9 mouse cellular contexts compared by ENCODE assay signal in genomic region chr10:89874036-89874435, GRCm38 (mm10). TPM values are rescaled to one million over a fixed set of nuclear protein-coding genes. Genes with fewer than 3 reads are reported as not detected.
DNase-seq lines count a peak whose midpoint lies in the region; ATAC-seq and TF ChIP-seq lines count a peak whose summit lies in the region.
"Had no signal": no experiment of that assay in that cellular context is flagged by ENCODE, and none has a peak within 500 bp of the region (broad histone marks: within the 10 kb centered on the region; RNA-seq: fewer than 3 reads in every experiment).

No protein-coding gene starts in this region.

- peaks cover 19% of the 10 kb centered on the region for H3K27me3 ChIP-seq in lung, embryonic 14.5 days (ENCODE audit: insufficient read depth, low read length)
- peaks cover 7% of the 10 kb centered on the region; the same call in 1 of the 2 replicates for H3K27me3 ChIP-seq in forebrain, embryonic 12.5 days
- H3K27me3 ChIP-seq in limb, embryonic 11.5 days (ENCODE audit: control insufficient read depth, insufficient read depth, low read length), result no peaks in the 10 kb centered on the region
- H3K27me3 ChIP-seq in neural tube, embryonic 15.5 days (replicated peaks), result no peaks in the 10 kb centered on the region

- H3K4me3 ChIP-seq in lung, embryonic 14.5 days (ENCODE audit: low read depth, low read length), result peak overlapping the region; percentile 56
- peak overlapping the region; percentile 77 for H3K4me3 ChIP-seq in forebrain, embryonic 12.5 days (replicated peaks)
- peak overlapping the region; percentile 68 for H3K4me3 ChIP-seq in limb, embryonic 11.5 days (ENCODE audit: low read depth, low read length)
- peak overlapping the region; percentile 83 for H3K4me3 ChIP-seq in neural tube, embryonic 15.5 days (replicated peaks)

- DNase-seq in lung, embryonic 14.5 days, result peak; percentile 14
- DNase-seq in lung, postnatal 14 days, result no peak
- peak; percentile 29 for DNase-seq in limb, embryonic 11.5 days (ENCODE audit: low spot score)
- no peak for DNase-seq in gastrocnemius, adult 8-10 months (ENCODE audit: low spot score in 2 of 2)
- no peak for DNase-seq in ovary, postnatal 14 days (ENCODE audit: low spot score)
- no peak for DNase-seq in gastrocnemius, postnatal 4 days (ENCODE audit: low spot score in 2 of 2)

- no peak for ATAC-seq in lung, embryonic 14.5 days (ENCODE audit: insufficient read depth)
- no peak for ATAC-seq in forebrain, embryonic 12.5 days (ENCODE audit: low FRiP score)
- no peak for ATAC-seq in limb, embryonic 11.5 days (ENCODE audit: insufficient number of reproducible peaks, low FRiP score, low TSS enrichment, low read depth)
- ATAC-seq in neural tube, embryonic 15.5 days (ENCODE audit: low FRiP score), result no peak

- H3K9ac ChIP-seq in lung, embryonic 14.5 days, result 0 out of 2 replicates have a peak overlapping the region, but pooled peaks have one; percentile 41
- peak overlapping the region; percentile 78; the same call in 1 of the 2 replicates for H3K9ac ChIP-seq in forebrain, embryonic 12.5 days
- H3K9ac ChIP-seq in limb, embryonic 11.5 days (ENCODE audit: low read length), result no peak overlapping the region
- H3K9ac ChIP-seq in neural tube, embryonic 15.5 days (replicated peaks), result peak overlapping the region; percentile 84

- H3K27ac ChIP-seq in lung, embryonic 14.5 days (ENCODE audit: low read depth), result no peak overlapping the region
- H3K27ac ChIP-seq in forebrain, embryonic 12.5 days, result no peak overlapping the region
- no peak overlapping the region for H3K27ac ChIP-seq in limb, embryonic 11.5 days (replicated peaks; ENCODE audit: low read depth, low read length)
- peak overlapping the region; percentile 98; the same call in 1 of the 2 replicates for H3K27ac ChIP-seq in neural tube, embryonic 15.5 days (replicated peaks)
- H3K27ac ChIP-seq: macrophage had no signal

- WGBS in lung, embryonic 14.5 days, result 9% methylated on average over 8 of the region's 8 CpGs
- 5% methylated on average over 8 of the region's 8 CpGs for WGBS in forebrain, embryonic 12.5 days
- 6% methylated on average over 8 of the region's 8 CpGs for WGBS in limb, embryonic 11.5 days
- 4% methylated on average over 8 of the region's 8 CpGs for WGBS in neural tube, embryonic 15.5 days

- TF ChIP-seq CTCF in lung, embryonic 14.5 days (IDR thresholded peaks at IDR 0.05; ENCODE audit: low read depth), result no peak

- no peaks in the 10 kb centered on the region for H3K9me3 ChIP-seq in lung, embryonic 14.5 days (ENCODE audit: low read depth, low read length)
- H3K9me3 ChIP-seq in forebrain, embryonic 12.5 days, result no peaks in the 10 kb centered on the region
- H3K9me3 ChIP-seq in limb, embryonic 11.5 days (ENCODE audit: control insufficient read depth, low read length), result no peaks in the 10 kb centered on the region
- no peaks in the 10 kb centered on the region for H3K9me3 ChIP-seq in neural tube, embryonic 15.5 days (replicated peaks)

- no peaks in the 10 kb centered on the region for H3K36me3 ChIP-seq in lung, embryonic 14.5 days (ENCODE audit: insufficient read depth)
- no peaks in the 10 kb centered on the region for H3K36me3 ChIP-seq in forebrain, embryonic 12.5 days (replicated peaks)
- no peaks in the 10 kb centered on the region for H3K36me3 ChIP-seq in limb, embryonic 11.5 days (ENCODE audit: control insufficient read depth, insufficient read depth, low read length)
- no peaks in the 10 kb centered on the region for H3K36me3 ChIP-seq in neural tube, embryonic 15.5 days

- peak overlapping the region; percentile 92 for H3K4me2 ChIP-seq in lung, embryonic 14.5 days
- H3K4me2 ChIP-seq in forebrain, embryonic 12.5 days, result peak overlapping the region; percentile 88
- H3K4me2 ChIP-seq in limb, embryonic 11.5 days (ENCODE audit: low read depth, severe bottlenecking), result peak overlapping the region; percentile 96
- peak overlapping the region; percentile 73 for H3K4me2 ChIP-seq in neural tube, embryonic 15.5 days

- H3K4me1 ChIP-seq in lung, embryonic 14.5 days (ENCODE audit: insufficient read depth), result no peaks in the 10 kb centered on the region
- H3K4me1 ChIP-seq in forebrain, embryonic 12.5 days, result 0 out of 2 replicates have a peak, but pooled peaks cover 7% of the 10 kb centered on the region
- no peaks in the 10 kb centered on the region for H3K4me1 ChIP-seq in limb, embryonic 11.5 days (ENCODE audit: control insufficient read depth, insufficient read depth, low read length)
- H3K4me1 ChIP-seq in neural tube, embryonic 15.5 days, result peaks cover 23% of the 10 kb centered on the region

RNA-seq across cellular contexts. Expression of gene Anks1b, which starts 0.7 kb away (rescaled TPM):
- 0.26 and 1.2 TPM in 2 replicates for polyA plus RNA-seq in lung, embryonic 14.5 days (2014; fragmentation: Nextera tagmentation; extraction: Ambion mirVana)
- polyA plus RNA-seq in forebrain, embryonic 12.5 days (2016; fragmentation: Nextera tagmentation; extraction: Ambion mirVana), result 23.6 and 26.7 TPM in 2 replicates
- polyA plus RNA-seq in limb, embryonic 11.5 days (2014; fragmentation: Nextera tagmentation; extraction: Ambion mirVana), result 0.36 and 1.4 TPM in 2 replicates
- 59.0 and 76.0 TPM in 2 replicates for polyA plus RNA-seq in neural tube, embryonic 15.5 days (2015; fragmentation: Nextera tagmentation; extraction: Ambion mirVana)
- under 1 TPM; 0.18 to 0.46 (median 0.32) TPM for total RNA-seq in gastrocnemius, adult 8-10 months (2022)
- total RNA-seq in gastrocnemius, postnatal 4 days (2021), result 1 to 10 TPM in 1 of 2 experiments, under 1 TPM in 1; 0.62 to 1.3 TPM
- polyA plus RNA-seq: macrophage had no signal

Comparison
In these comparisons a context has a peak if more than half of its experiments do, and no peak if none do; other contexts are left out.
1. DNase-seq: peak in lung, embryonic 14.5 days (single experiment) and limb, embryonic 11.5 days (single experiment); none in lung, postnatal 14 days (single experiment), gastrocnemius, adult 8-10 months (0 of 2), ovary, postnatal 14 days (single experiment) and gastrocnemius, postnatal 4 days (0 of 2).
2. RNA of gene Anks1b, which starts 0.7 kb away (polyA plus RNA-seq): 59.0 to 76.0 TPM in neural tube, embryonic 15.5 days and 23.6 to 26.7 TPM in forebrain, embryonic 12.5 days; 0.26 to 1.2 TPM in lung, embryonic 14.5 days and 0.36 to 1.4 TPM in limb, embryonic 11.5 days; every median in the first group is over 10 times any median in the second.
3. Peak in every context shown above with its lines, with median percentiles within 50 percentile points of each other: H3K4me2 ChIP-seq and H3K4me3 ChIP-seq.